Mouse (Mus musculus) natural killer cell, adult 2 months (primary cell): ENCODE data around the gene Nfib.
"Not testable (repeated sequence)": the region's sequence is repeated elsewhere in the genome, so short reads cannot be mapped to it uniquely, and the experiment has no call there.

Experiments
- DNase-seq, 2 experiments: peaks; one replicate each; pipeline ENCODE4 v3.0.0; 2022; ENCODE audit warnings: low spot score in 2 of 2

The Nfib gene

DNA sequence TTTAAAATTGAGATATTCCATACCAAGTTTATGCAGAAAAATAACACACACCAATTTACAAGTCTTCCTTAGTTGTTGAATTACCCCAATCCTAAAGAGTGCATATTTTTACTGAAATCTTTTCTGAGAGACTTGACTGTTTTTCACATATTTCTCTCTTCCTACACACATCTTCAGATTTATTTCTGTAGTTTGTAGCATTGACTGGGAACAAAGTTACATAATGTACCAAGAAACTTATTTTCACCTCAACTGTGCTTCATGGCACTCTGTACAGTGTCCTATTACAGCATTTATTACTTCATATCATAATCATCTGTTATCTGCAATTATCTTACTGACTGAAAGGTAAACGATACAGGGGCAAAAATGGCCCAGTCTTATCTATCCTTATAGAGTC is 406.9 kb downstream of the Nfib start:
- no peak for DNase-seq

DNA sequence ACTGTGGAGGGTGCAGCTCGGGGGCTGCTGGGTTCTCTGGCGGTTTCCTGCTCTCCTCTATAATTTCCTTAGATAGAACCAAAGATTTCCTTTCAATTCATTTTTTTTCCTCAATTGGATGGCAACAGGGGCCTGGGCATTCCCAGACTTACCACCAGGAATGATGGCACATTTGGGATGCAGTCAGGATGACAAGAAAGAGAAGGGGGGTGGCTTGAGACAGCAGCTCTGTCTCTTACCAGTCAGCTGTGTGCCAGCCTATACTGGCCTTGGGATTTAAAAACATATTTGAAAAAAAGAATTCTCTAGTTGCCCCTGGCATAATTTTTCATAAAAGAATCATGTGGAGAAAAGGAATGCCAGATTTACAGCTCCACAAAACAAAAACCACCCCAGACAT is 408.0 kb downstream of the Nfib start:
- DNase-seq: no peak

DNA sequence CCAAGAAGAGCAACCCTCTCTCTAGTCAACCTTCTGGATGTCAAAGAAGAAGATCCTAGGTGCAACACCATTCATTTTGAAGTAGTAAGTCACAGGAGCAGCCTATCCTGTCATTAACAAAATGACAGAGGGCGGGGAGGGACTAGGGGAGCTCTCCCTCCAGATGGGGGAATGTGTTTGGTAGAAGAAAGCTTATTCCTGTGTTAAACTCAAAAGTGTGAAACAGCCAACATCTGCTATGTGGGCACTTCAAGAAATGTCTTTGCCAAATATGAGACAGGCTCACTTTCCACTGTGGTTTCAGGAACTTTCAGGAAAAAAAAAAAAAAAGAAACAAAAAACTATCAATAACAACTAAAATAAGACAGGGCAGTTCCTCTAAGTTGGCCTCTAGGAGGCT is 411.5 kb downstream of the Nfib start:
- no peak for DNase-seq

DNA sequence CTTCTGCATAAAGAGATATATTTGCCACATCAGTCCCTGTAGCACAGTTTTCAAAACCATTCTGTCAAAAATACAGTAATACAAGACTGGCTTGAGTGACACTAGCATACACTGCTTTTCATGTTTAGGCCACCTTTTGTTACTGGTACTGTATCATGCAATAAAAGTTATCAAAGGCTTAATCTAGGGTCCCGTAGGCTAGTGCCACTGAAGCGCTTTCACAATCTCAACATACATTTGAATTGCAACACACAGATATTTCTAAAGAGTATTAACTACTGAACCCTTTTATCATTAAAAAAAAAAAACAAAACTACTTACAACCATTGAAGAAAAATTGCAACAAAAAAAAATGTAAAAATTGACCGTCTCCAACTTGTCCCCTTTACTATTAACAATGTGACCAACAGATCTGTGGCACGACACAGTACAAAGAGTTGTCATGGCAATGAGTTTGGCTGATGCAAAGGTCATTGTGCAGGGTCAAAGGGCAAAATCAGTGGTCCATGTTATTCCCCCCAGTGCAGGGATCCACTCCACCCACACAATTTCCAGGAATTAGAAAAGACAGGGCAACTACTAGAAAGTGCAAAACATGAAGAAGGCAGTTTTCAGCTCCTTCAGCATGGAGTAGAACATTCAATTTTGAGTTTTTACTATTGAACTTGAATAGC is 414.2 kb downstream of the Nfib start:
- DNase-seq: no peak

DNA sequence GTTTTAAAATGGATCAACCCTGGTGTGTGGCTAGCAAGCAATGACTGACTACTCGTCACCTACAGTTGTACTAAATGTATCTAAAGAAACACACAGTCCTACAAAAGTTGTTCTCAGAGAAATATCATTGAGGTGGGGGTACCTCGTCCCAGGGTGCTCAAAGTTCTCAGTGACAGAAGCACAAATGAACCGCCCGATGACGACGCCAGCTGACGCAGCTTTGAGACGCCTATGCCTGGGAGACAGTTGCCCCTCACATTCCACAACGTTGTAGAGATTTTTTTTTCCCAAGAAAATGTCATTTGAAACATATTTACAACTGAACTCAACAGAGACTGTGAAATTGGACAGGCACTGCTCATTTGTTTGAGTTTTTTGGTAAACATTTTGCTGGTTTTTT is 414.9 kb downstream of the Nfib start:
- no peak for DNase-seq

DNA sequence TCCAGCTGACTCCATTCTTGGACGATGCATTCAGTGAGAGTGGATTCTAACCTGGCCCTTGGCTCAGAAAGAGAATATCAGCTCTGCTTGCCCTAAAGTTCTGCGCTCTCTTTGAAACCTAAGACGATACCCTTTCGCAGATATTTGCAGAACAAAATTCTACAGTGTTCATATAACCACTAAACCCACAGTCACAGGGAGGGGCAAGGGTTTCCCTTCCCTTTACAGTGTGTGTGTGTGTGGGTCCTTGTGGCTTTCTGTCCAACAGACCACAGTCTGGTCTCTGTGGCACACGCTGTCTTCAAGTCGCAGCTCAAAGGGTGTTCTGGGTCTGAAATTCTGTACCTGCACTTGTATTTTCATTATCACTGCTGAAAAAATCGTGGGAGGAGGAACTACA is 416.0 kb downstream of the Nfib start:
- no peak for DNase-seq

DNA sequence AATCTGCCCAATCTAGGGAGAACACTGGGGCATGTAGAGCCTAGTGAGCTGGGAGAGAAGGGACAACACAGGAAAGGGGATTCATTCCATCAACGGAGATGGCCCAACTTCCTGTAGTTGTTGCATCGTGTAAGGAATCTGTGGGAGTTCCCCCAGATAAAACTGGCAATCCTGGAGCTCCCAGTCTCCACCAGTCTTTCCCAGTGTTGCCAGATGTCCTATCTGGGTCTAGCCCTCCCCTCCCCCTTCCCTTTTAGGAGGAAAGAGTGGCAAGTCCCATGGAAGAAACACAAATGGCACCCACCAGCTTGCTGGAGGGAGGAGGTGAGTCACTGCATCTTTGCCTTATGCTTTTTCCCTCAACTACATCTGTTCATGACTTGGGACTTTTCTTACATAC is 417.4 kb downstream of the Nfib start:
- DNase-seq: no peak

DNA sequence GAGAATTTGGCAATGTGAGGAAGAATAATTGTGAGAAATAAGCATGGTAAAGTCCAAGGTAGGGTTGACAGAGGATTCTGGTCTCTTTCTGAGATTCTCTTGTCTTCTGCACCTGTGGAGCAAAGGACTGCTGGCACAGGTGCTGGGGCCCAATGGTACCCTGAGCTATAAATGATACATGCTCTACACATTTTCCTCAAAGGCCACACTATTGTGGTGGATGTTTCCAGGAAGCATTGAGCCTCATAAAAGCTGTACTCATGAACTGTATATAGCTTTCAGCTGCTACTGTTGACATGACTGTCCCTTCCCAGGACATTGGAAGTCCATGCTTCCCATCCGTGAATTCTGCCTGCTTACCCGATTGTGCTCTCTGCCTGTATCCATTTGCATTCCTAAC is 418.1 kb downstream of the Nfib start:
- DNase-seq: no peak

DNA sequence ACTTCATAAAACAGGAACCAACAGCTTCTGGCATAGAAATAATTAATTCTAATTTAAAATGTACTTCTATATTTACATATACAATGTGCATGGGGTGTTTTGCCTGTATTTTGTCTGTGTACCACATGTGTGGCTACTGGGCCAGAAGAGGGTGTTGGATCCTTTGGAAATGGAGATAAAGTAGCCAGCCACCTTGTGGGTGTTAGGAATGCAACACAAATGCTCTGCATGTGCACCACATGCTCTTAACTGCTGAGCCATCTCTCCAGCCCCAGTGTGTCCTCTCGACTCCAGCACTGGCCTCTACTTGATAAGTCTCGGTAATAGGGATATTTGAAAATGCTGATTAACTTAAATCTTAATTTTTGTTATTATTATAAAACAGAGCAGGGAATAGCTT is 418.6 kb downstream of the Nfib start:
- no peak for DNase-seq

DNA sequence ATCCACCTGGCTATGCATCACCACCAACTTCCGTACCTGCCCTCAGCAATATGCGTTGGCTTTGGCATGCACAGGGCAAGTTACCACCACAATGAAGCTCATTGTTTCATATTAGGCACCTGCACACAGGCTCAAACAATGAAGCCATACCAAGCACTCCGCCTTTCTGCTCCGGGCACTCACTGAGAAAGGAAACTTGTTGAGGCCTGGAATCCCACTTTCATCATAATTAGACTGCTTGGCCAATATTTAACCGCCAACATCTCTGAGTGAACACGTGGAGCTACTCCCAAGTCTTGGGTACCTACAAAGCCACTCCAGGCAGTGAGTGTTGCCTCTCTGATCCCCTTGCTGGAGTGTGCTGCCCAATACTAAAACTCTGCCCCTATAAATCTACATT is 422.0 kb downstream of the Nfib start:
- DNase-seq: no peak

DNA sequence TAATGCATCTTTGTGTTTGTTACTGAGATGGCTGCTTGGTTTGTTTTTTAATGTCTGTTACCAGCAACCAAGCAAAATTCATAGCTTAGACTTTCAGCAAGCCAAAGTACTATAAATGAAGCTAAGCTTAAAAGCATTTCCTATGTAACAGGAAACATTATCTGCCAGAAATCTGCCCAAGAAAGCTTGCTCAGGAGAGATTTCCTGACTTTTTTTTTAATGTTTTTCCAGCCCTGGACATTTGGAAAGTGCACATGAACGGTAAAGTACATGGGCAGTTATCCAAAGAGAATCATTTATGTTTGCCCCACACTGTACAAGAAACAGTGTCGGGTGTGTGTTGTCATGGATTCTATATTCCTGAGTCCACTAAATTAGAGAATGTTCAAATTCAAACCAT is 429.6 kb downstream of the Nfib start:
- DNase-seq: no peak

DNA sequence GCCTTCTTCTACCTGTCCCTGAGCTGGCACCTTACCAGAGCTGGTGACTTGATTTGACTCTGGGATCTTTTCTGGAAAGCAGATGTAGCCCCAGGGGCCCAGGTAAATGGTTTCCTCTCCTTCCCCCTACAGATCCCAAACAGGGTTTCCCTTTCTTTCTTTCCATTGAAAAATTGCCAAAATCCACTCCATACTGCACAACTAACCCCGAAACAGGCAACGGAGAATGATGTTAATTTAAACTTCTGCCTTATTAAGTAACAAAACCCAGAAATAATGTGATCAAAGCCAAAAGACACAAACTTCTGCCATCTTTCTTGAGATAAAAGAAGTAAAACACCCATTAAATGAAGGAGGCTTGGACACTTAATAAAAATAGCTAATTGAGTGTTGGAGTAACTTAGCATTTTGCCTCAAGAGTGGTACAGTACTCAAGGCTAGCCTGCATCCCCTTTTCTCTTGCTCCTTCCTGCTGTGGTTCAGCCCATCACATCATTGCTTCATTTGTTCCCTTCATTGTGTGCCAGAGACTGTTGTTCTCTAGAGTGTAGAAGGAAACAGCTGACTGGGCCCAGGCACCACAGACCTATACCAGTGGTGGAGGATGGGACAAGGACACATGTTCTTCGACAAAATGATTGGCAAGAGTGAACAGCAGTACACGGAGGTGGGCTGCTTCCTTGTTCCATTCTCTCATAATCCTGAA is 432.3 kb downstream of the Nfib start:
- no peak for DNase-seq

DNA sequence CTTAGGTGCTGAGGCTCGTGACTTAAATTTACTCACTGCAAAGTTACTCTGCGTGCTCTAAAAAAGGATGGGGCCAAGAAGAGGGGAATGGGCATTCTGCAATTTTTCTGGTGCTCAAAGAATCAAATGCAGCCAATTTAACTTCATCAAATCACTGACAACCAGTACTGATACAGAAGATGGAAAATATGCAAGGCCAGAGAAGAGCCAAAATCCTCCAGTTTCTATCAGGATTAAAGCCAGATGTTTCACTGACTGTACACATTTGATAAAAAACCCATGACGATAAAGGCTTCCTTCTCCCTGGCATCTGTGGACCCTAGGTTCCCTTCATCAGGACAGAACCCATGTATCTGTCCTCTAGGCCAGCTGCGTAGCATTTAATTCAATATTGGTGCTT is 433.5 kb downstream of the Nfib start:
- no peak for DNase-seq

DNA sequence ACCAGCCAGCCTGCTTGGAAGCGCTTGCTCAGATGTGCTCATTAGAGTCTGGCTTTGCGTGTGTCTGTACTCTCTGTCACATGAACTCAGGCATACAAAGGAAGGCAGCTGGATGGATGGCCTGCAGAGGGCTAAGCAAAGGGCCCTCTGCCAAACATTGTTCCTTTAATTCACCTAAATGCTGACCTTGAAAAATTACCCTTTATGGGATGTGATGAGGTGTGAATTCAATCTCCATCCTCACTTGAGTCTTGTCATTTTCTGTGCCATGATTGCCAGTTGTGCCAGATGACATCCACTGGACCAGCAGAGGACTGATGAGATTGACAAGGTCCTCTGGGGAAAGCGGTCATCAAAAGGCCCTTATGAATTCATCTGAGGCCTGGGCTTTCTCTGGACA is 434.0 kb downstream of the Nfib start:
- no peak for DNase-seq

DNA sequence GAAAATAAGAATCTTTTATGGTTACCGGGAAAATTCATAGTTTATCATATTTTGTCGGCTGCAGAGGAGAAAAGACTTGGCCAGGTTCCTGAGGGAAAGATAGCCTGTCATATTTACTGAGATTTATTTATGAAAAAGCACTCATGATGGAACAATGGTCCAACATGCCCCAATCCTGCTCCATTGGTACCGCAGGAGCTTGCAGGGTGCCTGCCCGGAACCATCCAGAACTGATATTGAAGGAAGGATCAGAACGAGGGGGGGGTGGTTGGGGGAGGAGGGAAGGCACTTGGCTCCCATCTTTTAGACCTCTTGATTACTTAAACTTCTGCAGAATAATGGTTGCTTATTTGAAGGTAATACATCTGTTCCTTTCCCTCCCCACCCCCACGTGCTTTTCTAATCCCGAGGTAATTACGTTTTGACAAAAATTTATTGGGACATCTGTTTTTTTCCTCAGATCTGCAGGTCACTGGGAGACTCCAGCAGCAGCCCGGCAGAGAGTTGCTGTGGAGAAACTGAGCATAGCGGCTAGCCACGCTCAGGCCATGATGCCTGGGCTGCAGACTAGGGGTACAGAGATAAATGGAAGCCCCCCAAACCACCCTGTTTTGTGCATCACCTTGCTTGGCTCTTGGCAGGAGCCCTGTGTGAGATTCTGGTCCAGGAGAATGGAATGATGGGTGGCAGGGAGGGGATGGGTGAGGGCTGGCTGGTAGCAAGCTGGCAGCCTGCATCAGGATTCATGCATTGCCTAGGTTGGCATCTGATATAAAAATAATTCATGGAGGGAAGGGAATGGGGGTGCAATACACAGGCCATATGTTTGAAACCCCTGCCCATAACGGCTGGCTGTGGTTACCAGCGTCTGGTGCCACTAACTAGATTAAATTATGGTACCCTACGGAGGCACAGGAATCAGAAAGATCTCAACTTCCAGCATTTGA is 437.4 kb downstream of the Nfib start:
- DNase-seq: no peak

DNA sequence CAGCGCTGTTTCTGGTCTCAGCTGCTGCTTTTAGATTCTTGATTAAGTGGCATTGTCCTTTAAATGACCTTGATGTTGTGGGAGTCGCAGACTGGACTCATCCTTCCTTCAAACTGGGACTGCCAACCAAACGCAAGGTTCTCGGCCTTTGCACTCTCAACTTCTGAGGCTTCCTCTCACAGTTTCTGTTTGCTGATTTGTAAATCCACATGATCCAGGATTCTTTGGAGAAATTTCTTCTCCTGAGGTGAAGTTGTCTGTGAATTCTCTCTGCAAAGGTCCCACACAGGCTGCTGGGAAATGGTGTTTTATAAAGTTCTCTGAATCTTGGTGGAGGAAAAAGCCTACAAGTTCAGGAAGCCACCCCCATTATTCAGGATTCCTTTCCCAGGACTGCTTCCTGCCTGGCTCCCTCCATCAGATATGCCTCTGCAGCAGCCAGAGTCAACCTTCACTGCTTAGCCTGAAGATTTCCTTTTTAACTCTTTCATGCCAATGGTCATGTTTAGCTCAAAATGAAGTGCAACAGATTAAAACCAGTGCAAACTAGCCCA is 439.4 kb downstream of the Nfib start:
- DNase-seq: no peak

DNA sequence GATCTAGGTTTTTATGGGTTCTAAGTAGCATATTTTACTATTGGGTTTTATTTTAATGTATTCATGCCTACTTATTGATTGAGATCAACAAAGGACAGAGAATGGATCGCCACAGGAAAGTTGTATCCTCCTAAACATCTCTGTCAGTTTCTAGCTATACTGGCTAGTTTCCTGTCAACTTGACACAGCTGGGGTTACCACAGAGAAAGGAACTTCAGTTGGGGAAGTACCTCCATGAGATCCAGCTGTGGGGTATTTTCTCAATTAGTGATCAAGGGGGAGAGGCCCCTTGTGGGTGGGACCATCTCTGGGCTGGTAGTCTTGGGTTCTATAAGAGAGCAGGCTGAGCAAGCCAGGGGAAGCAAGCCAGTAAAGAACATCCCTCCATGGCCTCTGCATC is 447.0 kb downstream of the Nfib start:
- DNase-seq: not testable (repeated sequence)

DNA sequence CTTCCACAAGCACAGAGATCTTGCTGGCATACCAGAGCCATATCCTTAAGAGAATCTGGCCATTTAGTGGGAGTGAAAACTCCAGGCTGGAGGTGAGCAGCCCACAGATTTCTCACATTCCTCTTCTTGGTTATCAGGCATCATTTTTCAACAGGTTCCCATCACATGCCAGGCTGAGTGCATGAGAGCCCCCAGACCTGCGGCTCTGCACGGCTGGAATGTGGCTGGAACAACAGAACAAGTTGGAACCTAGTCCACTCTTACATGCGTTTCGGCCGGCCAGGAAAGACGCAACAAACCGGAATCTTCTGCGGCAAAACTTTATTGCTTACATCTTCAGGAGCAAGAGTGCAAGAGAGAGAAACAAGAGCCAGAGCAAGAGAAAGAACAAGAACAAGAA is 453.5 kb downstream of the Nfib start:
- no peak for DNase-seq

DNA sequence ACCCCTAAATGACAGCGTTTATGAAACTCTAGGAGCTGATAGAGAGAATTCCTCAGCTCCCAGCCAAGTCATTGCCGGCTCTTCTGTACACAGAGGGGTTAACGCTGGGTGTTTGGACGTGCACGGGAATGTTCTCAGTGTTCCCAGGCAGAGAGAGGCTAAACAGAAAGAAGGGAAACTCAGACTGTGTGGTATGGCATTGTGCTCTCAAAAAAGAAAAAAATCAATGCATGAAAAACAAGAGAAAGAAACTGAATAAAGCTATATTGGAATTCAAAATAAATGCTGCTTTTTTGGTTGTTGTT is 455.2 kb downstream of the Nfib start:
- no peak for DNase-seq

DNA sequence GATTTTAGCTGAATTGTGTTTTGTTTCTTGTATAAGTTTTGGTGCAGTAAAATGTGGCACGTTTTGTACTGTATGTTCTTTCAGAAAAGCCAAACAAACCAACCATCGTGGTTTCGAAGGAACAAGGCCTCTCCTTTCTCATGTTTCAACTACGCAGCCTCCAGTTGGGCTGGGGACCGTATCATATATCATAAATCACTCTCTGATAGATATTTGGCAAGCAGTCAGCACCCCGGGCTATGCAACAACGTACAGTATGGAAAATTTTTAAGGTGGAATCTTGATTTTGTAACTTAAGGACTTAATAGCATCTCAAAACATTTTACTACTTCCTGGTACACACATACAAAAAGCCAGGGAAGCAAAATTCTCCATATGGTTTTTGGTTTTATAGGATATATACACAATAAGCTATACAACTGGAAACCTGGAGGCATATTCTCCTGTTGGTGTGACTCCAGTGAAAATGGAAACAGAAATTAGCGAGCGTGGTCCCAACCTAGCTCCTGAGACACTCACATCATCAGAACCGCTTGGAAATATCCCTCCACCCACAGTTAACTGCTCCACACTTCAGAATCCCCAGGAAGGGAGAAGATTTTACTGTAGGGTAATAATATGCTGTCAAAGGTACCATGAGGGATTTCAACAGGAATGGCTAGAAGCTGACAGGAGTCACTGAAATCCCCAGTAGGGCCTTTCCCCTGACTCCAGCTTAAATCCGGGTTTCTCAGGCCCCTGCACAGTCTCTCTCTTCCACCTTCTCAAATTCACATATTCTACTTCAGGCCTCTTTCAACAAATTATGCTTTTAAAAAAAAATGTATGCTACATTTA is 455.8 kb downstream of the Nfib start:
- DNase-seq: no peak

DNA sequence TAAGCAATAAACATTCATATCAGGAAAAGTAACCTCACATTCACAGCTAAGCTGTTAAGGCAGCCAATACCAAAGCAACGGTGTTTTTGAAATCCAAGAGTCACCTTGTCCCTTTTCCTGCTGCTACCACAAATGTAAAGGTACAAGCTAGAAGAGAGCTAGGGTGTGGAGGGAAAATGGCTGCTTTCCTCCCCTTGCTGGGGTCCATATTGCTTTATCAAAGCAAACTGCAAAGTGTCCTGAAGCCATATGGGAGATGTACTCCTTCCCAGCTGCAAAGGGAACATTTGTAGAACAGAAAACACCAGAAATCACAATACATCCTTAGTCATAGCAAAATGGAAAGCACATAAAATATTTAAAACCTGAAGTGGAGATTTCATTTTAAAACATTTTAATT is 456.6 kb downstream of the Nfib start:
- DNase-seq: no peak

DNA sequence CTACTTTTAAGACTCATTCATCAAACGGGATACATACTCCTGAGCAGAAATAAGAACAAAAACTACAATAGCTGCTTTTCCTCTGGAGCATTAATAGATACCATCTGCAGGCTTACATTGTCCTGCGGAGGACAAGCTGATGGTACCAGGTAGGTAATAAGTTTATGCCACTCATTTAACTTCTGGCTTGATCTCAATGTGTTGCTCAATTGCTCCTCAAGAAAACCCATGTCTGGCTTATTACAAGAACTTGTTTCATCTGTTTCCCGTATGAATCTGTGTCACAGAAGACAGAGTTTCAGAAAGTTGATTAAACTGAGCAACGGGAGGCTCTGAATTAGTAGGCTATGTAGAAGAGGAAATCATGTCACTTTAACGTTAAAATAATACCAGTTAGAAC is 457.5 kb downstream of the Nfib start:
- no peak for DNase-seq
